Mouse (Mus musculus) kidney, postnatal 4 days (tissue): ENCODE results near the gene Iqca.

Source experiments
- DNase-seq, 2 experiments: peaks; one replicate each; pipeline ENCODE4 v3.0.0; 2021; ENCODE audit warnings: mixed read lengths in 2 of 2

Gene Iqca

GRCm38 (mm10) chr1:90153099-90153744 lies at the start of gene Iqca:
Gene Iqca (minus strand): TSS chr1:90153401.
- peak; percentile 85 to 90 for DNase-seq

GRCm38 (mm10) chr1:90202207-90202978 lies 49.2 kb upstream of the Iqca start:
- DNase-seq = peak; percentile 80 to 84

- no peak for DNase-seq
Observed at GRCm38 (mm10) chr1:90201655-90202054, 48.5 kb upstream of the Iqca start.

- peak in 1 of 2 experiments; percentile 44 for DNase-seq
Observed at GRCm38 (mm10) chr1:90201246-90201645, 48.0 kb upstream of the Iqca start.

GRCm38 (mm10) chr1:90189046-90189445 lies 35.8 kb upstream of the Iqca start:
- DNase-seq = no peak

- no peak for DNase-seq
Observed at GRCm38 (mm10) chr1:90186874-90187273, 33.7 kb upstream of the Iqca start.

GRCm38 (mm10) chr1:90186173-90186572 lies 33.0 kb upstream of the Iqca start:
- DNase-seq = peak in 1 of 2 experiments; percentile 7

- DNase-seq = no peak
Observed at GRCm38 (mm10) chr1:90183602-90184001, 30.4 kb upstream of the Iqca start.

GRCm38 (mm10) chr1:90182521-90182920 lies 29.3 kb upstream of the Iqca start:
- no peak for DNase-seq

GRCm38 (mm10) chr1:90180966-90181699 lies 27.9 kb upstream of the Iqca start:
- no peak for DNase-seq

- no peak for DNase-seq
Observed at GRCm38 (mm10) chr1:90180479-90180878, 27.3 kb upstream of the Iqca start.

GRCm38 (mm10) chr1:90177978-90178377 lies 24.8 kb upstream of the Iqca start:
- no peak for DNase-seq

- DNase-seq = no peak
Observed at GRCm38 (mm10) chr1:90177565-90177964, 24.4 kb upstream of the Iqca start.

- no peak for DNase-seq
Observed at GRCm38 (mm10) chr1:90176223-90176622, 23.0 kb upstream of the Iqca start.

GRCm38 (mm10) chr1:90174338-90174737 lies 21.1 kb upstream of the Iqca start:
- no peak for DNase-seq

- no peak for DNase-seq
Observed at GRCm38 (mm10) chr1:90164319-90164718, 11.1 kb upstream of the Iqca start.

GRCm38 (mm10) chr1:90163161-90163560 lies 10.0 kb upstream of the Iqca start:
- DNase-seq = peak in 1 of 2 experiments; percentile 22

GRCm38 (mm10) chr1:90162379-90162857 lies 9.2 kb upstream of the Iqca start:
- peak in 1 of 2 experiments; percentile 33 for DNase-seq

- peak; percentile 22 to 32 for DNase-seq
Observed at GRCm38 (mm10) chr1:90161623-90162022, 8.4 kb upstream of the Iqca start.

GRCm38 (mm10) chr1:90159927-90160326 lies 6.7 kb upstream of the Iqca start:
- DNase-seq = peak; percentile 60 to 64

- no peak for DNase-seq
Observed at GRCm38 (mm10) chr1:90156589-90156988, 3.4 kb upstream of the Iqca start.

- DNase-seq = no peak
Observed at GRCm38 (mm10) chr1:90153787-90154186, 586 bp upstream of the Iqca start.

GRCm38 (mm10) chr1:90139729-90140128 lies 13.5 kb downstream of the Iqca start:
- DNase-seq = peak; percentile 27 to 46
